ENCODE assay signal across 21 mouse cellular contexts in the genomic region with DNA sequence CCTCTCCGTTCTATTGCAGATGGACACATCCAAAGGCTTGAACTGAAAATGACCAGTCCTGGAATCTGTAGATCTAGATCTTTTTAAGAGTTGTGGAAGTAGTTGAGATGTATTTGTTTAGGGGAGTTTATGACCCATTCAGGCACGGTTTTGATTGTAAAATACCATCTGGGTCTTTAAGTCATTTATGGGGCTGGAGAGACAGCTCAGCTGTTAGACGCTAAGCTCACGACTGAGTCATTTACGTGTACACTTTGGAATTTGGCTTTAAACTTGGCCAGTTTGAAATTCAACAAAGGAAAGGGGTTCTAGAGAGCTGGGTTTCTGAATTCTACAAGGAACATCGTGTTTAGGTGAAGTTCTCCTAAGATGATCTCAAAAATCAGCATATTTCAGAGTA.
DNase-seq lines count a peak whose midpoint lies in the region; ATAC-seq and TF ChIP-seq lines count a peak whose summit lies in the region.
"Had no signal": no experiment of that assay in that cellular context is flagged by ENCODE, and none has a peak within 500 bp of the region (broad histone marks: within the 10 kb centered on the region; RNA-seq: fewer than 3 reads in every experiment).

No protein-coding gene starts in this region.

- peaks cover 12% of the 10 kb centered on the region; the same call in 1 of the 2 replicates for H3K4me1 ChIP-seq in kidney, postnatal 0 days (replicated peaks; ENCODE audit: insufficient read depth, low read length)
- H3K4me1 ChIP-seq in kidney, adult 2 months (ENCODE audit: control insufficient read depth, insufficient read depth, low read length) = no peaks in the 10 kb centered on the region
- 0 out of 2 replicates have a peak, but pooled peaks cover 2% of the 10 kb centered on the region for H3K4me1 ChIP-seq in heart, embryonic 10.5 days
- H3K4me1 ChIP-seq: heart, embryonic 15.5 days had no signal

- WGBS in kidney, postnatal 0 days = 27% methylated on average over 6 of the region's 6 CpGs
- WGBS in kidney, adult 2 months = 62% methylated on average over 6 of the region's 6 CpGs
- WGBS in heart, embryonic 10.5 days = 81% methylated on average over 6 of the region's 6 CpGs

- H3K4me2 ChIP-seq in kidney, postnatal 0 days (ENCODE audit: low read length) = no peak overlapping the region
- H3K4me2 ChIP-seq: embryonic facial prominence, embryonic 12.5 days; forebrain, embryonic 12.5 days; heart, embryonic 11.5 days; heart, embryonic 15.5 days; hindbrain, embryonic 15.5 days had no signal

- no peaks in the 10 kb centered on the region for H3K27me3 ChIP-seq in kidney, postnatal 0 days (ENCODE audit: insufficient read depth, low read length)
- H3K27me3 ChIP-seq in kidney, adult 2 months (replicated peaks; ENCODE audit: control insufficient read depth, insufficient read depth, low read length) = no peaks in the 10 kb centered on the region
- no peaks in the 10 kb centered on the region for H3K27me3 ChIP-seq in C2C12 (ENCODE audit: control insufficient read depth, insufficient read depth, insufficient read length)
- H3K27me3 ChIP-seq in Patski = no peaks in the 10 kb centered on the region
- 0 out of 2 replicates have a peak, but pooled peaks cover 12% of the 10 kb centered on the region for H3K27me3 ChIP-seq in heart, embryonic 10.5 days (ENCODE audit: insufficient read depth, poor library complexity, severe bottlenecking)
- H3K27me3 ChIP-seq: CH12.LX; embryonic facial prominence, embryonic 12.5 days; forebrain, embryonic 12.5 days; hindbrain, embryonic 15.5 days had no signal

- H3K79me2 ChIP-seq in C2C12 (ENCODE audit: control insufficient read depth, insufficient read depth) = peaks cover 92% of the 10 kb centered on the region

- H3ac ChIP-seq in C2C12 (ENCODE audit: control insufficient read depth, insufficient read length, low read depth) = no peak overlapping the region

- H3K4me3 ChIP-seq in kidney, postnatal 0 days (replicated peaks; ENCODE audit: low read depth, low read length) = no peak overlapping the region
- H3K4me3 ChIP-seq in kidney, adult 2 months (ENCODE audit: insufficient read depth, low read depth, low read length) = no peak overlapping the region
- no peak overlapping the region for H3K4me3 ChIP-seq in C2C12 (ENCODE audit: insufficient read depth, poor library complexity, severe bottlenecking)
- H3K4me3 ChIP-seq in heart, embryonic 10.5 days = no peak overlapping the region
- H3K4me3 ChIP-seq: embryonic facial prominence, embryonic 12.5 days; forebrain, embryonic 12.5 days; heart, embryonic 15.5 days; hindbrain, embryonic 10.5 days; hindbrain, embryonic 15.5 days had no signal

- no peak for TF ChIP-seq POLR2A in kidney, adult 2 months (IDR thresholded peaks at IDR 0.05; ENCODE audit: low read depth, low read length)

- no peak overlapping the region for H3K9ac ChIP-seq in kidney, postnatal 0 days (ENCODE audit: low read depth, low read length)
- H3K9ac ChIP-seq: embryonic facial prominence, embryonic 12.5 days; forebrain, embryonic 12.5 days; heart, embryonic 15.5 days; hindbrain, embryonic 15.5 days had no signal

- in situ Hi-C loops in Patski (cut with MboI; ENCODE audit: low pct_unique_long_range_greater_than_20kb) = no loop called here

- peak; percentile 44 for ATAC-seq in kidney, postnatal 0 days (replicated peaks; ENCODE audit: low FRiP score, low read depth)
- peak; percentile 41 for ATAC-seq in Patski
- ATAC-seq: forebrain, embryonic 16.5 days had no signal

- peaks cover 62% of the 10 kb centered on the region for H3K79me3 ChIP-seq in C2C12 (ENCODE audit: low read depth)

- no peaks in the 10 kb centered on the region for H3K9me3 ChIP-seq in kidney, postnatal 0 days (replicated peaks; ENCODE audit: low read length)
- no peaks in the 10 kb centered on the region for H3K9me3 ChIP-seq in heart, embryonic 10.5 days
- H3K9me3 ChIP-seq: embryonic facial prominence, embryonic 12.5 days; forebrain, embryonic 12.5 days; heart, embryonic 15.5 days; hindbrain, embryonic 10.5 days; hindbrain, embryonic 15.5 days had no signal

- CTCF ChIA-PET in Patski (lab: Charles Lee) = interaction anchor here (1.4 to 2.9 kb wide), 4 partner anchors 9 to 21 kb away, joined by 3 to 10 read pairs (median 4); no protein-coding TSS in a partner anchor

- TF ChIP-seq CTCF in kidney, postnatal 0 days (IDR thresholded peaks at IDR 0.05; ENCODE audit: low read depth) = no peak
- TF ChIP-seq CTCF in kidney, adult 2 months (conservative IDR thresholded peaks at IDR 0.05; ENCODE audit: insufficient read depth, insufficient read length, low read depth, low read length) = no peak
- TF ChIP-seq CTCF in C2C12 (IDR thresholded peaks at IDR 0.05; ENCODE audit: control insufficient read depth, insufficient read depth, insufficient read length) (no peak), Patski (IDR thresholded peaks at IDR 0.05) (no peak)

- peak; percentile 88 for DNase-seq in kidney, postnatal 0 days (ENCODE audit: low spot score)
- DNase-seq in kidney, adult 2 months = no peak
- DNase-seq in Patski (ENCODE audit: low read depth, low spot score) = no peak
- no peak for DNase-seq in Muller cell, postnatal 12 days (ENCODE audit: inconsistent ontology term)
- DNase-seq in heart, embryonic 10.5 days (ENCODE audit: low spot score) = no peak
- DNase-seq: adrenal gland, postnatal 14 days; B cell, adult 2 months; cerebellum, adult 11-12 months; cerebellum, adult 9-10 months; cerebellum, postnatal 25 days; gastrocnemius, postnatal 10 days; heart, adult 18-20 months had no signal

- no peaks in the 10 kb centered on the region for H3K36me3 ChIP-seq in kidney, postnatal 0 days (ENCODE audit: insufficient read depth, low read length)
- H3K36me3 ChIP-seq in kidney, adult 2 months (ENCODE audit: control insufficient read depth, insufficient read depth, low read length) = no peaks in the 10 kb centered on the region
- H3K36me3 ChIP-seq in C2C12 (ENCODE audit: control insufficient read depth, insufficient read depth) = no peaks in the 10 kb centered on the region
- H3K36me3 ChIP-seq in heart, embryonic 10.5 days = no peaks in the 10 kb centered on the region
- H3K36me3 ChIP-seq: embryonic facial prominence, embryonic 12.5 days; forebrain, embryonic 12.5 days; heart, embryonic 15.5 days; hindbrain, embryonic 10.5 days; hindbrain, embryonic 15.5 days had no signal

- POLR2A ChIA-PET in Patski (lab: Charles Lee) = no interaction called here

- H3K27ac ChIP-seq in kidney, postnatal 0 days = 0 out of 2 replicates have a peak overlapping the region, but pooled peaks have one; percentile 21
- H3K27ac ChIP-seq in kidney, adult 2 months (ENCODE audit: insufficient read depth, low read depth, low read length) = no peak overlapping the region
- H3K27ac ChIP-seq in heart, embryonic 10.5 days = no peak overlapping the region
- H3K27ac ChIP-seq: embryonic facial prominence, embryonic 12.5 days; forebrain, embryonic 12.5 days; heart, embryonic 15.5 days; hindbrain, embryonic 10.5 days; hindbrain, embryonic 15.5 days had no signal

TF ChIP-seq in C2C12, 6 proteins besides CTCF, POLR2A, EP300 and RAD21:
- TF ChIP-seq MYOD1 (IDR thresholded peaks at IDR 0.05; ENCODE audit: control insufficient read depth, insufficient read length, low read depth) (peak; percentile 74), CEBPB (IDR thresholded peaks at IDR 0.05; ENCODE audit: low read depth) (no peak)
TF ChIP-seq in C2C12: peak in this region for 1.
